Mouse (Mus musculus) c-Kit-negative CD71-positive TER-119-positive erythroid progenitor cells, embryonic 14.5 days (primary cell): ENCODE measurements around the gene 4933416C03Rik.

ENCODE experiments used
- DNase-seq: peaks from one replicate; pipeline ENCODE4 v3.0.0-alpha.2; 2013; ENCODE audit warnings: low read depth, low spot score

The 4933416C03Rik gene

DNA sequence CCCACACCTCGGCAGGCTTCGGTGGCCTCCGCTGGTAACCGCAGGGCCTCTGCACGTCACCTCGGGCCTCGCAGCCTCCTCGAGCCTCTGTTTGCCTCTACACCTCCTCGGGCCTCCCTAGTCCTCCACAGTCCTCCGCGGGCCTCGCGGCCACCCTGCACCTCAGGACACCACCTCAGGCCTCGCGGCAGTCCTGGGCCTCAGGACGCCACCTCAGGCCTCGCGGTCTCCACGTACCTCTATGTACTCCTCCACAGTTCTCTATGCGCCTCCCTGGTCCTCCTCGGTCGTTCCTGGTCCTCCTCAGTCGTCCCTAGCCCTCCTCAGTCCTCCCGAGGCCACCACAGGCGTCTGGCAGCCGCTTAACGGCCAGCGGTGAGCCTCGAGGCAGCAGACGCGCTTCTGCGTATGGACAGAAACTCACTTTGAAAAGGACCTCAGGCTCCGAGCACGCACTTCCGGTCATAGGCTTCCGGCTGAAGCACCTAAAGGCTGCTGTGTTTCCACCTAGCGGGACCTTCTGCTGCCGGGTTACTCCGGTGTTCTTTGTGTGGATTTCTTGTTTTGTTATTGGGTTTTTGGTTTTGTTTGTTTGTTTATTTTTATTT is at the start of gene 4933416C03Rik:
Gene 4933416C03Rik (minus strand): TSS at position 51 of the 608 bp plus-strand sequence.
- no peak for DNase-seq

DNA sequence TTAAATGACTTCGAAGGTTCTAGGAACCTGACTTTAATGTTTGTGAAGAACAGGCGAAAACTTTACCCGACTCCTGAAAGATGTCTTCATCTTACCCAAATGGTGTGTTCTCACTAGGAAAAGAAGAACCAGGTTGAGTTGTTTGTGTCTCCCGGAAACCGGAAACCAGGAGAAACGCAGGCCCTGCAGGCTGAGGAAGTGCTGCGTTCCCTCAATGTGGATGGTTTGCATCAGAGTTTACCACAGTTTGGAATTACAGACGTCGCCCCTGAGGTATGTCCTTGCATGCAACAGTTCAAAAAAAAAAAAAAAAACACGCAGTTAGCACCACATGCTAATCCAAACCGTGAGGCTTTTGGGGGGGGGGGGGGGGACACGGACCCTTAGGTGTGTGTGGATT is 48.6 kb upstream of the 4933416C03Rik start:
- no peak for DNase-seq

DNA sequence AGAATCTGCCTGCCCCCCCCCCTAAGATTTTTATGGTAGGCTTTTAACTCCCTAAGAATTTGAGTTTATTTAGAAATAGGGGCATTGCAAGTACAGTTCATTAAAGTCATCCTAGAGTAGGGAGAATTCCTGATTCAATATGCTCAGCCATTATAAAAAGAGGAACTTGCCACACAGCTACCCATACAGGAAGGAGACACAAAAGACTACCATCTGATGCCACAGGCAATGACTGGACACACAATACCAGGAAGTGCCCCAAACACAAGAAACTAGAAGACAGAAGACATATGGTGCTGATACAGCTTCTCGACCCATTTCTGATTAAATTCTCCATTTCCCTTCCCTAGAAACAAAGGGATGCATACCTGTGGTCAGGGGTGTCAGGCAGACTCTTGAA is 43.0 kb upstream of the 4933416C03Rik start:
- DNase-seq: no peak

DNA sequence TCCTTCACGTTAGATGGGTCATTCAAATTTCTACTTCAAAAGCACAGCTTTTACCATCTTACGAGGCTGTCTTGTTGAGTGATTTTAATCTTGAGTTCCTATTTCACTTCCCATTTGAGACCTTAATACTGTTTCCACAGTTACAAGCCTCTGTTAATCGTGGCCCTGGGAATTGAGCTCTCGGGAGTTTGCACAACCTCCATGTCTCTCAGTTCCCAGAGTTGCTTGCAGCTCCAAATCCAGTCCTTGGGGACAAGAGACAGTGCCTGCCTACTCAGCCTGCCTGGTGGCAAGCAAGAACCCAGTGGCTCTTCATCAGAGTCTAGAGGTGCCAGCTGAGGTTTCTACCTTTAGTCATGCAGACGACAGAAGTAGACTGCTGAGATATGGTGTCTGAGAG is 41.0 kb upstream of the 4933416C03Rik start:
- no peak for DNase-seq

DNA sequence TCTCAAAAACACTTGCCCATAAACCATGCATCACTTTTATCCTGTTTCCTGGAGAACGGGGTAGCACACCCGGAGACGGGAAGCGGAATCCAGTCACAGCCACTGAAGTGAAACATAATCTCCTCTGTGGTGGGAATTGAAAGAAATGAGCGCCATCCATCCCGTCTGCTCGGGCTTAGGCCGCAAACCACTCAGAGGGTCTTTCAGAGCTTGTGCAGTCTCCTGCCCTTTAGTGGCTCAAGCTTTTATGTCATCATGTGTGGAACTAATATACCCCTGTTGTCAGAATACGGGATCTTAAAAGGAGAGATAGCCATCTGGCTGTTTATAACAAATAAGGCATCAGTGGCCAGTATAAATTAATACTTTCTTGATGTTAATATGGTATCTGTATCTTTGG is 32.4 kb upstream of the 4933416C03Rik start:
- no peak for DNase-seq

DNA sequence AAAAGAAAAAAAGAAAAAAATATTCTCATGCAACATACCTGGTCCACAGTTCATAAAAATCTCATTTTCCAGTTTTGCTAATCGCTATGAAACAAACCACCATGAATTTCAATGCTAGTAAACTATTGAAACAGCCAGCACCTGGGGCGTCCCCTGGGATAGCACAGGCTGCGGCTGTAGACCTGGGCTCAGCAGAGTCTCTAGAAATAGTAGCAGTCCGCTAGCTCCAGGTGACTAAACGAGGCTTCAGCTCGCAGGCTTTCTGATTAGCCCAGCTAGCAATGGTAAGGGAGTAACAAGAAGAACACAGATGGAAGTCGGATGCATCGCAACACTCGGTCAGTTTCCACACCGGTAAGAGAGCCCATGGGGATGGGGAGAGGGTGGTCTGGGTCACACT is 30.0 kb upstream of the 4933416C03Rik start:
- no peak for DNase-seq

DNA sequence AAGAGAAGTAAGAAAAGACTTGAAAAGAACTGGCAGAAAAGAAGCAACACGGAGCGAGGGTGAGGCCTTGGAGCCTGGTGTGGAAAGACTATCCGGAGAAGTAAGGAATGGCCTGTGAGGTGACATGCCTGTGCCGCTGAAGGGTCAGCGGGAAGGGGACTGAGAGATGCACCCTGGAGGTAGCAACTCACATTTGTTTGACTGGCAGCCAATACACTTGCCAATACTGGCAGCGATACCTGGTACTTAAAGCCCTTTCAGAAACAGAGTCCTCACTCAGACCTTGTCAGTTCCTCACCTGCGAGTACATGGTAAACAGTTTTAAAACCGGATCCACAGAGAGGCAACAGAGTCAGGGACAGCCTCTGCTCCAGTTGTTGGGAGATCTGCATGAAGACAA is 26.5 kb upstream of the 4933416C03Rik start:
- no peak for DNase-seq

DNA sequence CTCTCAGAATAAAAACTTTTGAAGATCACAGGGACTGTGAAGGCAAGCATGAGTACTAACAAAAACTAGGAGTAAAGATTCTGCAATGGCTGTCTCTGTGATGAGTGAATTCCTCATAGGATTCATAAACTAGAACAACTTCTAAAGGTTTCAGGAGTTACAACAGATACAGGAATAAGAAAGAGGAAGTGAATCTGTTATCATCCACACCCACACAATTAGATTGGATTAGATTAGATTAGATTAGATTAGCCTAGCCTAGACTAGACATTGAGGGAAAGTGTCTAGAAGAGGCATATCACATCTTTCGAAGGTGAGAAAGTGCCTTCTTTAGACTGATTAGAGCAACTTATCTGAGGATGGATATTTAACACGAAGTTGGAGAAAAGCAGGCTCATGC is 21.5 kb upstream of the 4933416C03Rik start:
- no peak for DNase-seq

DNA sequence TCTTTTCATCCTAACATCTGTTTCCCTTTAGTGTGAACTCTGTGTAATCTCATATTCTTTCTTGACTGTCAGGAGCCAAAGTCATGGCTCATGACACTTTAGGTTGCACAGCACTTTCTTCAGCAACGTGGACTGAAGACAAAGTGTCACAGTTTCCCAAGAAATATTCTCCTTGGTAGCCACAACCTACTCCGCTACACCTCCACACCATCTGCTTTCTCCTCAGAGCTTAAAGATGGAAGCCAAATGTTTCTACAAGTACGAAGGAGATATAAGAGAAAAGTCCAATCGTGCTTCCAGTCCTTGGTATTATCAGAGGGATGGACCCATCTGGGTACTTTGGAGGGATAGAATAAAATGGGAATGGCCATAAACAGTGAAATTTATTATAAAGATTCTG is 18.5 kb upstream of the 4933416C03Rik start:
- DNase-seq: no peak

DNA sequence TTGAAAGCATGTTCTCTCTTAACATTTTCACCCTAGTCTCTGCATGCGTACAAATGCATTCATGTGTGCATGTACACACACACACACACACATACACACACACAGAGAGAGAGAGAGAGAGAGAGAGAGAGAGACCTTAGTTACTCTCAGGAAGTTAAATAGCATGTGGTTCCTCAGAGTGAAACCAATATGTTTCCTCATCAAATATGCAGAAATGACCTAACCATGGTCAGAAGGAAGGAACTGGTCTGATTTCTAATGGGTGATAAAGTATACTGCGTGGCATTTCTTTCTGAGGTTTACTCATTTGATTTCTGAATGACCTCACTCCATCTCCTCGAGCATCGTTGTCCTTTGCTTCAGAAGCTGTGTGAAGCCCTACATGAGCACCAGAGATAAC is 17.5 kb upstream of the 4933416C03Rik start:
- no peak for DNase-seq

DNA sequence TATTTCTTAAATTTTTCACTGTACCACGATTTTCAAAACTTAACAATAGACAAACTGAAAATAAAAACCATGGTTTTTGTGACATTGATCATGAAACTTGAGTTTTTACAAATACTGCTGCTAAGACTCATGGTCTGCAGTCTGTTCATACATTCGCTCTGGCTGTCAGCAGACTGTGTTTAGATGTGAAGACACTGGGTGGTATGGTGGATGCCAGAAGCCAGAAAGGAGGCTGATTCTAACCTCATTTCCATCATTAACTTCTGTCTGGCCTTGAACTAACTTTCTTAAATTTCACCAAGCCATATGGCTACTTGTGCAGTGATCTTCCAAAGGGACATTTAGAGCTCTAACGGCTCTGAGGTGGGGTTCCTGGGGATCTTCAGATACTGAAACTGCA is 16.7 kb upstream of the 4933416C03Rik start:
- no peak for DNase-seq

DNA sequence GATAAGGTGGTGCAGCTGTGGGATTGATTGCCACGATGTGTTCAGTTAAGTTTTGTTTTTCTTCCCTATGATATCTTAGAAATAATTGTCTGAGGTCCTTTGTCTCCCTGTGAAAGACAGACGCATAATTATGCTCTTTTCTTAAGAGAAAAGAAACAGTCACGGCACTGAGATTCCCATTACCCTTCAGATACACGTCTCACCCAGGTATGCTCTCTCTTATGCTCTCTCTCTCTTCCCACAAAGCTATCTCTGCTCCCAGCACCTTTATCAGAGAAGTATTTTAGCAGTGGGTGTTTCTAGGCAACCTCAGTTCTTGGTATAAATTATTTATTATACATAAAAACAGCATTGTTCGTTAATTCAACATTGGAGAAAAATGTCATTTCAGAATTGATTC is 11.6 kb upstream of the 4933416C03Rik start:
- no peak for DNase-seq

DNA sequence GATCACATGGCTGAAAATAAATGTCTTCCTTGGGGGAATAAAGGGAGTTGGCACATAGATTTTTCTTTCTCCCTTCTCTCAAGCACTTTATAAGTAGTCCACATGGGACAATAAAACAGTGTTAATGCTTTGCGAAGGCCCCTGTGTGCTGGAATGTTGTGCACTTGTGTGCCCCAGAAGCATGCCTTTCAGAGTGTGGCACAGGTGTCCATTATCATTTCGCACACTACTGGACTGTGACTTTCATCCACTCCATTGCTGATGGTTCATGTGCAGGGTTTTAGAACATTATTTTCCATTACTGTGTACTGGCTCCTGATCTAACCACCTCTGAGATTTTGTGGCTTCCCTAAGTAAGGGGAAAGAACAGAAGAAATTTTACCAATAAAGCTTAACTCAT is 10.1 kb upstream of the 4933416C03Rik start:
- no peak for DNase-seq

DNA sequence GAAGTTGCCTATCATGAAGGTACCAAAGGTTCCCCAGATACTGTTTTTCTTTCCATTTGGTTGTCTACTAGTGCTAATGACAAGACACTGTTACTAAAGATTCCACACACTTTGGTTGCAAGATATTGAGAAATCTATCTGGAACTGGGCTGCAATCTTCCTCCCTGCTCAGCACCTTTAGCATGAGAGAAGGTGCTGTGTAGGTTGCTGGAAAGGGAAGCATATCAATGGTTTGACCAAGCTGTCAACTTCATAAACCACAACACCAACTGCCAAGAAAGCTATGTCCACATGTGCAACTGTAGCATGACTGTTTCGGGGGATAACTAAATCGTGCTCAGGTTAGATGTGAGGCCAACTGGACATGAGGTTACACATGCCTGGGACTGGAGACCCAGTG is 7.7 kb upstream of the 4933416C03Rik start:
- no peak for DNase-seq

DNA sequence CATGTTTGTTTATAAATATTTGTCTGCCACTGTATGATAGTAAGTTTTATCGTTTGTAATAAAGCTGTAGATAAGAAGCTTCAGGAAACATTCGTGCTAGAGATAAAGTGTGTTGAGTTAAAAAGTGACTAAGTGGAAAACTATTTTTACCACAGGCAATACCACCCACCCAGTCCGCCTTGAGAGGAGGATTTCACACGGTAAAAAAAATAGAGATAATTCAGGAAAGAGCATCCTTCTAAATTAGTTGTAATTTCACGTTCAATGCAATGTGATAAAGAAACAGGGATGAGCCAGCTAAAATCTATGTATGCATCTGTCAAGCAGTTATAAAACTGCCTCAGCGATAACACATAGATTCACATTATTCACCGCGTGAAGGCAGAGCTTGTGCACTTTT is 3.3 kb upstream of the 4933416C03Rik start:
- no peak for DNase-seq

DNA sequence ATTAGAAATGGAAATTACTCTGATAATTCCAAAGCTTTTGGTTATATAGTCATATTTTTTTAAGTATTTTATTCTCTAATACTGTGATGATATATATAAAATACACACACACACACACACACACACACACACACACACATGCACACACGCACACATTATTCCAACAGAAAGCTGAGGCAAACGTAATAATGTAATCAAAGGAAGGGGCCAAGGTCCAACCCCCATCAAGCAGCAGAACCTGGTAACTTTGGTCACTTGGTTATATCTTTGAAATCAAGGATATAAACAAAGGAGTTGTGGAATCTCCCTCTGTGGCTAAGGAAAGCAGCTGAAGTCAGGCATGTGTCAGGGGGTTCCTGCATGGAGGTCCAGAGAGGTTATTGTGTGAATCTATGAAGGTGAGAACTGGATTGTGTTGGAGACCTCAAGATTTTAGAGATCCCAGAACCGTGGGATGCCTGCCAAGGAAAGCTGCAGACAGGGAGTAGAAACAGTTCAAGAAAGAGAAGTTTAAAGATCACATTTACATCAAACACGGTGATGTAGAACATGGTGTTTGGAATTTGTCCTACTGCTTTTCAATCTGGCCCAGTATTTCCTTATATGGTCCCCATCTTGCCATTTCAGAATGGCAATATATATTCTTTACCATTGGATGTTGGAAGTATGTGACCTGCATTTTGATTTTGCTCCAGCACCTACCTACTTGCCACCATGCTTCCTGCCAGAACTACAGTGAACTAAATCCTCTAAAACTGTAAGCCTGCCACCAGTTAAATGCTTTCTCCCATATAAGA is 2.4 kb upstream of the 4933416C03Rik start:
- DNase-seq: no peak

DNA sequence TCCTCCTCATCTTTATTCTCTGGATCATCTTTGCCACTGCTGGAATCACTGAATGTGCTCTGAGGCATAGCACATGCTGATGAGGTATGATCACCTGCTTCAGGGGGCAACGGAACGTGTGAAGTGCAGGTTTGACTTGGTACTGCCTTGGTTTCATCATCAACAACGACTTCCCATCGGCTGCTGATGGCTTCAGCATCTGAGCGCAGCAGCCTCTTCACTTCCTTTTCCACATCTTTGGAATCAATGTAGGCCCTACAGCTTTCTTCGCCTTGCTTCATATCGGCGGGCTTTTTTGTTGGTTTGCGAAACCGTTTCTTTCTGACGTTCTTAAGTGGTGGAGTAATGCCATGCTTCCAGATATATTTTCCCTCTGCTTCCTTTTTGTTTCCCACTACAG is 849 bp downstream of the 4933416C03Rik start:
- DNase-seq: no peak

DNA sequence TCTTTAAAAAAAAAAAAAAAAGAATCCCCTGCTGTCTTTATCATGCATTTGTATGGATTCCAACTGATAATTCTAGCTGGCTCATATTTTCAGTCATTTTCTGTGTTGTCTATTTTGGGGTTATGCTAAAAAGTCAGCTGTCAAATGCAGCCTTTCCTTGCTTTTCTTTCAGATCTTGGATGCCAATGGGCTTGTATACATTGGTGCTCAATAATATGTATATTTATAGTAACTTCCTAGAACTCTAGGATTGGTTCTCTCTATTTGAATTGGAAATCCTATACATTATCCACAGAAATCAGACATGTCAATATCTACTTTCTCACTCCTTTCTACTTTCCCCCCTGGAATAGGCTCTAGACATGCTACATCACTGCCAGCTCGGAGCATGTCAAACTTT is 5.0 kb downstream of the 4933416C03Rik start:
- DNase-seq: no peak

DNA sequence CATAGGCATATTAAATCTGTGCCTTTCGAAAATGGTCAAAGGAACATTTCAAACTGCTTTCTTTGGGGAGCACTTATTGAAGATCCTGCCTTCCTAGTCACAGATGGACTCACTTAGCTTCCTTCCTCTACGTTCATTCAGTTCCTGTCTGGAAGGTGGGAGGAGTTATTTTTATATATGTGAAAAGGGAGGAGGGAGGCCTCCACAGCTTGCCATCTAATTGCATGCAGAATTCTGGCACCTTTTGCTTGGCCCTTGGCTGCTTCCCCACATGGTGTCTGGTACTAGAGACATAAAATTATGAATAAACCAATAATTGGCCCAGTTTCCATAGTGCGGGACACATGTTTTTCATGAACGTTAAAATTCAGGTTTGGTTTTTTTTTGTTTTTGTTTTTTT is 5.5 kb downstream of the 4933416C03Rik start:
- DNase-seq: no peak

DNA sequence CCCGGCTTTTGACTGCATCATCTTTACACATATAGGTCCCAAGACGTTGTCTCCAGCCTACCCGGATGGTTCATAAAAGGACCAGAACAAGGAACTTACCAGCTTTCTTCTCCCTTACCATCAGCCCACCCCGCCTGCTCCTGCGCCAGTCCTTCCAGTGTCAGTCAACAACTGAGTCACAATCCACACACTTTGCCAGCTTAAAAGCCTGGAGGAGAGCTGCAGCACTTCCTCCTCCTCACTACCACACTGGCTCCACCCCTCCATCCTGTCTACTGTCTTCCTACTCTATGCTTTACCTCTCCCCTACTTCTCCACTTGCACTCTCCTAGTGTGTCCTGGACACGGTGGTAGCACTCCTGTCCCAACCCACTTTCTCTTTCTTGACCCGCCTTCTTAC is 15.2 kb downstream of the 4933416C03Rik start:
- no peak for DNase-seq

DNA sequence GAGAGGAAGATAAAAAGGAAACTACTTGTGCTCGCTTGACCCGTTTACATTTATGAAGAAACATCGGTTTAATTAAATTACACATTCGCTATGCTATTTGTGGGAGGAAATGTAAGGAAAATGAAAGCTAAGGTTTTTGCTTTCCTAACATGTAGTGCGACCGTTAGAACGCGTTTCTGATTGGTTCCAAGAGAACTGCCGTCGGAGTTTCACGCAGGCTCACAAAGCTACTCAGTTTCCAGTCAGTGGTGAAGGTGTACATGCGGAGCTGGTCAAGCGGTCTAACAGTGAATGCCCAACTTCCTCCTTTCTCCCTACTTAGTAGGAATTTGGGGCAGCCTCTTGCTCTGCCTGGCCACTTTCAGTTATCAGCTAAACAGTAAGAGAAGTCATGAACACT is 17.3 kb downstream of the 4933416C03Rik start:
- DNase-seq: no peak

DNA sequence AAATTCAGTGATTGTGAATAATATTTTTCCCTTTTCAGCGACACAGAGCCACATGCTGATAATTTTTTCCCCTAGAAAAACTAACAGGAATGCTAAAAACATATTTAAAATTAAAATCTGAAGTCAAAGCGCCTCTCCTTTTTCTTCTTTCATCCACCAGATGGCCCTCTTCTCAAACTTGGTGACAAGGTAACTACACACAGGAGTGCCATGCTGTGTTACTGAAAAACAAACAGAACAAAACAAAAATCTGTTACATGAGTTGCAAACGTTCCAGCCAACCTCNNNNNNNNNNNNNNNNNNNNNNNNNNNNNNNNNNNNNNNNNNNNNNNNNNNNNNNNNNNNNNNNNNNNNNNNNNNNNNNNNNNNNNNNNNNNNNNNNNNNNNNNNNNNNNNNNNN is 29.8 kb downstream of the 4933416C03Rik start:
- no peak for DNase-seq

DNA sequence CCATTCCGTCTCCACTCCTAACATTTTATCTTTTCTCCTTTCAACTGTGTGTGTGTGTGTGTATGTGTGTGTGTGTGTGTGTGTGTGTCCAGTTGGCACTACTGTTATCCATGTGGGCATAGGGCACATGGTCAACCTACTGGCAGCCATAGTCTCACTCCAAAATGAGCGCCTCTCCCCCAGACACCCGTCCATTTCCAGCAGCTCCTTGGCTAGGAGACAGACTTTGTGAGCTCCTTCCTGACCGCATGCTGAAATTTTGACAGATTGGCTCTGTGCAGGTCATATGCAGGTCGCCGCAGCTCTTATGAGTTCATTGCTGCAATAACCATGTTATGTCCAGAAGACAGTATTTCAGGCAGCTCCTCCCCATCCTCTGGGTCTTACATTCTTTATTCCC is 32.9 kb downstream of the 4933416C03Rik start:
- DNase-seq: no peak

DNA sequence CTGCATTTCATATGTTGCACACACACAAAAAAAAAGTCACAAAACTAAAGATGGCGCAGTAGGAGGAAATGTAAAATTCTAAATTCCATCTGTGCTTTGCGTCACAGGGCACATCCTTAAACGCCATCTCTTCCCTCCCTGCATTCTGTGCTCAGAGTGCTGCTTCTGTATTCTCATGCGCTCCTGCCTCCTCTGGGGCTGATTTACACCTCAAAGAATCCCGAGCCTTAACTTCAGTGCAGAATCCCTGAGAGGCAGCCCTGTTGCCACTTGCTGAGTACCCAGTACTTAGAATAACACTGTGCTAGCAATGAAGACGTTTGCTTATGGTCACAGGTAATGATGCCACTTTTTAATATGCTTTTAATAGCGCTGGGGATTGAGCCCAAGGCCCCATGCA is 34.3 kb downstream of the 4933416C03Rik start:
- DNase-seq: no peak
